Mouse (Mus musculus) CH12.LX (cell line): ENCODE measurements at regions not wholly inside any gene's neighbourhood (a gene's known extent, or its start where the extent isn't known, plus 50 kb on each side); places are given as distances from the start of the nearest gene placed in this dataset.

Experiments
- CTCF ChIP-seq, 2 experiments: IDR thresholded peaks in 1 of 2; conservative IDR thresholded peaks in 1 of 2; 2 replicates each; pipeline ENCODE4 v1.5.1; 2011 to 2012; ENCODE audit warnings: low read depth in 2 of 2, low read length in 2 of 2, improper control_type of control experiment in 1 of 2, inconsistent platforms in 1 of 2, mild to moderate bottlenecking in 1 of 2, moderate library complexity in 1 of 2
- JUND ChIP-seq: conservative IDR thresholded peaks from 2 replicates; pipeline ENCODE4 v1.6.1; 2011; ENCODE audit warnings: low read depth, low read length, improper control_type of control experiment
- MAFK ChIP-seq: IDR thresholded peaks from 2 replicates; pipeline ENCODE4 v1.6.1; 2011; ENCODE audit warnings: low read length, improper control_type of control experiment; ENCODE audit not compliant: insufficient replicate concordance

GRCm38 (mm10) chr5:46256730-46257129 is 399.3 kb upstream of the Lcorl start:
- TF ChIP-seq JUND (no peak), CTCF (conservative IDR thresholded peaks at IDR 0.05 in 1 of 2, IDR thresholded peaks at IDR 0.05 in 1 of 2; ENCODE audit: low read depth in 2 of 2, low read length in 2 of 2) (no peak), MAFK (no peak)
